8 mouse cellular contexts compared by ENCODE assay signal in the genomic region with DNA sequence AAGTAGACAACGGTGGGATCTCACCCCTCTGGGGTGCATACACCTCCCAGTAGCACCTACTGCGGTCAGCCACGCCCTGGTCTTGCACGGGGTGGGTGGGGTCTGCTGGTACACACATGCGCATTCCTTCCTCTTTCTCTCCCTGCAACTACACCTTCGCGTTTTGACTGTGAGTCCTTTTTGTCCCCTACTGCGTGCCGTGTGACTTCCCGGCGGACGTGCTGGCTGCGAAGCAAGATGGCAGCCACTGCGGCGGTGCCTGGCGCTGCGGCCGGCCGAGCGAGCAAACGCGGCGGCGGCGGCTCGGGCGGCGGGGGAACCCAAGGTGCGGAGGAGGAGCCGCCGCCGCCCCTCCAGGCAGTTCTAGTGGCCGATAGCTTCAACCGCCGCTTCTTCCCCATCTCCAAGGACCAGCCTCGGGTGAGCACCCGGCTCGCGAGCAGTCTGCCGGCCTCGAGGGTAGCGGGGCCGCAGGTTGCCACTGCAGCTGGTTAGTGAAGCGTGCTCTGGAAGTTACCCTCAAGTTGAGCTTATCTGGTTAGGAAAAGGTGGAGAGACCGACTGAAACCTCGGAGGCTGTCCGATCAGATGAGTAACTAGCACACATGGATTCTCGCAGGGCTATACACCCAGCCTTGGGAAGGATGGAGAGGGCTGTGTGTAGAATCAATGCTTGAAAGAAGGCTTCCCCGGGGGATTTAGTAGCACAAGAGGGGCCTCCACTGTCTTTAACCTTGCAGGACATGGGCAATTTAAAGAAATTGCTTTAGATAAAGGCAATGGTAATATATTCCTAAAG. TPM values are rescaled to one million over a fixed set of nuclear protein-coding genes. Genes with fewer than 3 reads are reported as not detected.
DNase-seq lines count a peak whose midpoint lies in the region; ATAC-seq and TF ChIP-seq lines count a peak whose summit lies in the region.

TSS of gene Eif2b5 (plus strand) at position 141 of the 799 bp plus-strand sequence.

- dilution Hi-C loops in CH12.LX (cut with MboI; ENCODE audit: extremely low pct_ligation_motif_present, extremely low pct_unique_long_range_greater_than_20kb, low sequenced_read_pairs) = no loop called here

- H3K4me2 ChIP-seq in CH12.LX (ENCODE audit: insufficient read depth, low read depth, poor library complexity, severe bottlenecking) = peak within 1 kb of the TSS; percentile 93
- H3K4me2 ChIP-seq in forebrain, embryonic 11.5 days (ENCODE audit: low read depth, low read length, severe bottlenecking) = peak within 1 kb of the TSS; percentile 77
- peak within 1 kb of the TSS; percentile 91 for H3K4me2 ChIP-seq in heart, embryonic 16.5 days (ENCODE audit: low read depth, low read length)
- peak within 1 kb of the TSS; percentile 79 for H3K4me2 ChIP-seq in liver, embryonic 15.5 days
- peak within 1 kb of the TSS; percentile 81 for H3K4me2 ChIP-seq in neural tube, embryonic 12.5 days (replicated peaks)

- DNase-seq in CH12.LX (ENCODE audit: extremely low read depth) = peak; percentile 97
- peak; percentile 87 for DNase-seq in c-Kit-positive CD71-positive TER-119-negative erythroid progenitor cells, embryonic 14.5 days (ENCODE audit: low read depth)
- peak; percentile 90 for DNase-seq in forebrain, embryonic 11.5 days (ENCODE audit: low spot score)
- DNase-seq in kidney, postnatal 36 days = peak; percentile 96 to 97
- DNase-seq in telencephalon, adult 2 months (ENCODE audit: low read depth, low spot score) = peak; percentile 97

- H3K27ac ChIP-seq in CH12.LX (ENCODE audit: insufficient read depth, low read depth) = no peak within 1 kb of the TSS
- peak within 1 kb of the TSS; percentile 62; the same call in 1 of the 2 replicates for H3K27ac ChIP-seq in forebrain, embryonic 11.5 days (ENCODE audit: low read depth, low read length)
- H3K27ac ChIP-seq in heart, embryonic 16.5 days (ENCODE audit: low read length) = peak within 1 kb of the TSS; percentile 69
- H3K27ac ChIP-seq in liver, embryonic 15.5 days (replicated peaks) = peak within 1 kb of the TSS; percentile 71
- H3K27ac ChIP-seq in neural tube, embryonic 12.5 days = peak within 1 kb of the TSS; percentile 74

- peaks cover 8% of the 10 kb centered on the region for H3K9me3 ChIP-seq in CH12.LX (replicated peaks; ENCODE audit: low read length)
- H3K9me3 ChIP-seq in forebrain, embryonic 11.5 days (ENCODE audit: control insufficient read depth, low read length) = no peaks in the 10 kb centered on the region
- no peaks in the 10 kb centered on the region for H3K9me3 ChIP-seq in heart, embryonic 16.5 days (replicated peaks; ENCODE audit: control insufficient read depth, low read length)
- H3K9me3 ChIP-seq in liver, embryonic 15.5 days (replicated peaks) = no peaks in the 10 kb centered on the region
- H3K9me3 ChIP-seq in neural tube, embryonic 12.5 days = no peaks in the 10 kb centered on the region

- no peaks in the 10 kb centered on the region for H3K27me3 ChIP-seq in CH12.LX (replicated peaks)
- no peaks in the 10 kb centered on the region; the same call in 1 of the 2 replicates for H3K27me3 ChIP-seq in forebrain, embryonic 11.5 days (ENCODE audit: control insufficient read depth, insufficient read depth, low read length)
- no peaks in the 10 kb centered on the region for H3K27me3 ChIP-seq in heart, embryonic 16.5 days (ENCODE audit: control insufficient read depth, insufficient read depth, low read length)
- H3K27me3 ChIP-seq in liver, embryonic 15.5 days = no peaks in the 10 kb centered on the region; the same call in 1 of the 2 replicates
- peaks cover 4% of the 10 kb centered on the region; the same call in 1 of the 2 replicates for H3K27me3 ChIP-seq in neural tube, embryonic 12.5 days (replicated peaks)

- TF ChIP-seq EP300 in CH12.LX (IDR thresholded peaks at IDR 0.05; ENCODE audit: low read length) = no peak

- H3K4me1 ChIP-seq in CH12.LX (ENCODE audit: control insufficient read depth in 1 of 2, insufficient read depth in 2 of 2) = peaks cover 0 to 11% of the 10 kb centered on the region in 2 experiments; a peak in 2 of 4 replicates
- H3K4me1 ChIP-seq in forebrain, embryonic 11.5 days (replicated peaks; ENCODE audit: control insufficient read depth, insufficient read depth, low read length) = peaks cover 2% of the 10 kb centered on the region; the same call in 1 of the 2 replicates
- peaks cover 11% of the 10 kb centered on the region for H3K4me1 ChIP-seq in heart, embryonic 16.5 days (ENCODE audit: control insufficient read depth, insufficient read depth, low read length)
- peaks cover 30% of the 10 kb centered on the region for H3K4me1 ChIP-seq in liver, embryonic 15.5 days (replicated peaks)
- peaks cover 12% of the 10 kb centered on the region for H3K4me1 ChIP-seq in neural tube, embryonic 12.5 days

- peaks cover 15% of the 10 kb centered on the region for H3K79me2 ChIP-seq in CH12.LX (replicated peaks; ENCODE audit: control insufficient read depth, extremely low read depth, insufficient read depth, poor library complexity, severe bottlenecking)

- H3K36me3 ChIP-seq in CH12.LX (replicated peaks in 1 of 2; ENCODE audit: control insufficient read depth in 1 of 2, insufficient read depth in 1 of 2, low read length in 1 of 2) = peaks cover 27 to 35% of the 10 kb centered on the region in 2 experiments
- H3K36me3 ChIP-seq in forebrain, embryonic 11.5 days (ENCODE audit: control insufficient read depth, insufficient read depth, low read length) = peaks cover 20% of the 10 kb centered on the region
- H3K36me3 ChIP-seq in heart, embryonic 16.5 days (ENCODE audit: control insufficient read depth, insufficient read depth) = peaks cover 29% of the 10 kb centered on the region
- peaks cover 29% of the 10 kb centered on the region for H3K36me3 ChIP-seq in liver, embryonic 15.5 days (replicated peaks)
- peaks cover 32% of the 10 kb centered on the region for H3K36me3 ChIP-seq in neural tube, embryonic 12.5 days

- H3K4me3 ChIP-seq in CH12.LX (replicated peaks in 1 of 3; ENCODE audit: low read depth in 2 of 3, low read length in 2 of 3, poor library complexity in 1 of 3) = peak within 1 kb of the TSS; percentile 76 to 99 (median 89)
- H3K4me3 ChIP-seq in forebrain, embryonic 11.5 days (ENCODE audit: low read depth, low read length) = peak within 1 kb of the TSS; percentile 92
- H3K4me3 ChIP-seq in heart, embryonic 16.5 days (ENCODE audit: low read length) = peak within 1 kb of the TSS; percentile 75
- H3K4me3 ChIP-seq in liver, embryonic 15.5 days (replicated peaks) = peak within 1 kb of the TSS; percentile 78
- peak within 1 kb of the TSS; percentile 87 for H3K4me3 ChIP-seq in neural tube, embryonic 12.5 days

- in situ Hi-C loops in CH12.LX (cut with MboI; ENCODE audit: low pct_ligation_motif_present, low pct_unique_long_range_greater_than_20kb, low sequenced_read_pairs) = loop anchor here (25.0 kb wide), 1 partner anchor 287 kb away; no protein-coding TSS in a partner anchor

- peak; percentile 96 for TF ChIP-seq POLR2A in CH12.LX (IDR thresholded peaks at IDR 0.05; ENCODE audit: low read depth, low read length)

- TF ChIP-seq RAD21 in CH12.LX (IDR thresholded peaks at IDR 0.05; ENCODE audit: low read depth, low read length) = no peak

- WGBS in forebrain, embryonic 11.5 days = under 1% methylated on average over 49 of the region's 49 CpGs
- WGBS in heart, embryonic 16.5 days = under 1% methylated on average over 49 of the region's 49 CpGs
- under 1% methylated on average over 49 of the region's 49 CpGs for WGBS in liver, embryonic 15.5 days (ENCODE audit: insufficient replicate concordance)
- under 1% methylated on average over 49 of the region's 49 CpGs for WGBS in neural tube, embryonic 12.5 days

- H3K9ac ChIP-seq in CH12.LX (ENCODE audit: insufficient read depth, low read depth) = peak within 1 kb of the TSS; percentile 84
- H3K9ac ChIP-seq in forebrain, embryonic 11.5 days (ENCODE audit: low read length) = peak within 1 kb of the TSS; percentile 95
- H3K9ac ChIP-seq in heart, embryonic 16.5 days (ENCODE audit: low read length) = peak within 1 kb of the TSS; percentile 91
- peak within 1 kb of the TSS; percentile 68 for H3K9ac ChIP-seq in liver, embryonic 15.5 days
- H3K9ac ChIP-seq in neural tube, embryonic 12.5 days = peak within 1 kb of the TSS; percentile 90

- ATAC-seq in forebrain, embryonic 11.5 days (replicated peaks; ENCODE audit: low FRiP score) = peak; percentile 95
- peak; percentile 95 for ATAC-seq in heart, embryonic 16.5 days (replicated peaks; ENCODE audit: extremely low read depth, insufficient read depth, low FRiP score)
- ATAC-seq in liver, embryonic 15.5 days (ENCODE audit: insufficient read depth) = peak; percentile 91
- ATAC-seq in neural tube, embryonic 12.5 days (ENCODE audit: low FRiP score, low read depth) = peak; percentile 93

- no peak for TF ChIP-seq CTCF in CH12.LX (conservative IDR thresholded peaks at IDR 0.05 in 1 of 2, IDR thresholded peaks at IDR 0.05 in 1 of 2; ENCODE audit: low read depth in 2 of 2, low read length in 2 of 2)

TF ChIP-seq in CH12.LX, 34 proteins besides CTCF, POLR2A, EP300 and RAD21 (continues in another document):
- no peak; the same call in 1 of the 2 replicates for TF ChIP-seq JUND (conservative IDR thresholded peaks at IDR 0.05; ENCODE audit: low read depth, low read length)
- TF ChIP-seq GABPA (IDR thresholded peaks at IDR 0.05; ENCODE audit: insufficient replicate concordance, low read depth, low read length) = peak; percentile 52; the same call in 1 of the 2 replicates
- no peak for TF ChIP-seq PAX5 (IDR thresholded peaks at IDR 0.05; ENCODE audit: low read length)
- TF ChIP-seq NRF1 (IDR thresholded peaks at IDR 0.05; ENCODE audit: low read depth, low read length) = peak; percentile 87
- TF ChIP-seq HCFC1 (IDR thresholded peaks at IDR 0.05; ENCODE audit: low read depth, low read length) = peak; percentile 92
- TF ChIP-seq ETS1 (conservative IDR thresholded peaks at IDR 0.05; ENCODE audit: low read depth, low read length) = peak; percentile 63
- peak; percentile 98 for TF ChIP-seq NELFE (IDR thresholded peaks at IDR 0.05; ENCODE audit: low read depth, low read length)
- TF ChIP-seq CHD1 (IDR thresholded peaks at IDR 0.05; ENCODE audit: low read depth, low read length) = no peak
- peak; percentile 17; the same call in 1 of the 2 replicates for TF ChIP-seq ZKSCAN1 (IDR thresholded peaks at IDR 0.05; ENCODE audit: borderline replicate concordance, low read depth, low read length)
- no peak for TF ChIP-seq MAFK (IDR thresholded peaks at IDR 0.05; ENCODE audit: insufficient replicate concordance, low read length)
- TF ChIP-seq MAX (IDR thresholded peaks at IDR 0.05; ENCODE audit: low read length) = peak; percentile 90

RNA-seq across cellular contexts. Expression of gene Eif2b5, which starts in this region (rescaled TPM):
- total RNA-seq in CH12.LX (2012; rRNA removed) (179 and 208 TPM in 2 replicates), CH12.LX (2014; rRNA removed) (183 and 203 TPM in 2 replicates)
- polyA plus RNA-seq in CH12.LX (2012; ENCODE audit: insufficient read length, low read depth) = 139 and 151 TPM in 2 replicates
- 135 and 138 TPM in 2 replicates for polyA plus RNA-seq in forebrain, embryonic 11.5 days (2014; fragmentation: Nextera tagmentation; extraction: Ambion mirVana)
- 80.6 and 80.9 TPM in 2 replicates for polyA plus RNA-seq in heart, embryonic 16.5 days (2015; fragmentation: Nextera tagmentation; extraction: Ambion mirVana)
- polyA plus RNA-seq in liver, embryonic 15.5 days (2015; fragmentation: Nextera tagmentation; extraction: Ambion mirVana) = 44.1 and 48.7 TPM in 2 replicates
- 121 and 125 TPM in 2 replicates for polyA plus RNA-seq in neural tube, embryonic 12.5 days (2016; fragmentation: Nextera tagmentation; extraction: Ambion mirVana)
